Mouse (Mus musculus): Measurements from ENCODE around the gene Cyth3. TPM values are rescaled to one million over a fixed set of nuclear protein-coding genes. Genes with fewer than 3 reads are reported as not detected.

Cyth3 gene
- 19.8 and 22.8 TPM in 2 replicates for polyA plus RNA-seq (2021; fragmentation: Nextera tagmentation)
- long read RNA-seq, experiment 1, transcript Cyth3-202 (13 exons, 3,738 nt) = major isoform, 33 of 53 reads
- long read RNA-seq, experiment 1, partial matches to known transcripts = 2 of 53 reads
- long read RNA-seq, experiment 1, other reads (novel, unspliced or antisense) = 18 of 53 reads
- long read RNA-seq, experiment 2, transcript Cyth3-202 (13 exons, 3,738 nt) = major isoform, 242 of 279 reads
- long read RNA-seq, experiment 2, partial matches to known transcripts = 7 of 279 reads
- long read RNA-seq, experiment 2, other reads (novel, unspliced or antisense) = 30 of 279 reads

GRCm38 (mm10) chr5:143621893-143622622 is at the start of gene Cyth3:
Gene Cyth3 (plus strand): TSS chr5:143622447.

GRCm38 (mm10) chr5:143732180-143732891 is 110.1 kb downstream of the Cyth3 start, which contains the start of gene Usp42:
Gene Usp42 (minus strand): TSS chr5:143732280.

Other genes with a start within 250 kb of the Cyth3 start
- 95.3 and 134 TPM in 2 replicates for gene Kdelr2, start 218.6 kb upstream of the Cyth3 start, polyA plus RNA-seq (2021; fragmentation: Nextera tagmentation)
- gene Daglb, start 157.9 kb upstream of the Cyth3 start, polyA plus RNA-seq (2021; fragmentation: Nextera tagmentation) = 20.1 and 22.2 TPM in 2 replicates
- 276 and 448 TPM in 2 replicates for gene Rac1, start 94.4 kb upstream of the Cyth3 start, polyA plus RNA-seq (2021; fragmentation: Nextera tagmentation)
- 7.2 and 8.2 TPM in 2 replicates for gene Usp42, start 109.8 kb downstream of the Cyth3 start, polyA plus RNA-seq (2021; fragmentation: Nextera tagmentation)
- gene Eif2ak1, start 195.3 kb downstream of the Cyth3 start, polyA plus RNA-seq (2021; fragmentation: Nextera tagmentation) = 23.0 and 23.9 TPM in 2 replicates